Mouse (Mus musculus): ENCODE measurements at regions not wholly inside any gene's neighbourhood (a gene's known extent, or its start where the extent isn't known, plus 50 kb on each side); places are given as distances from the start of the nearest gene placed in this dataset.

- Histone ChIP-seq H3K4me3 (ENCODE audit: low read depth, low read length) (no peak overlapping the region), H3K4me1 (ENCODE audit: control insufficient read depth, insufficient read depth, low read length) (no peaks in the 10 kb centered on the region), H3K4me2 (replicated peaks; ENCODE audit: low read depth, low read length) (no peak overlapping the region), H3K9ac (replicated peaks; ENCODE audit: low read depth, low read length) (no peak overlapping the region), H3K27ac (ENCODE audit: low read length) (no peak overlapping the region), H3K27me3 (ENCODE audit: control insufficient read depth, insufficient read depth, low read length) (no peaks in the 10 kb centered on the region), H3K36me3 (ENCODE audit: control insufficient read depth, insufficient read depth, low read length) (no peaks in the 10 kb centered on the region), H3K9me3 (ENCODE audit: control insufficient read depth, low read depth, low read length) (no peaks in the 10 kb centered on the region)
- 55% methylated on average over 3 of the region's 3 CpGs for WGBS
- ATAC-seq (ENCODE audit: insufficient number of reproducible peaks, insufficient read depth, low FRiP score, low read depth), result no peak
Measured at GRCm38 (mm10) chr1:184439506-184439905, 292.9 kb downstream of the Hlx start.

DNA sequence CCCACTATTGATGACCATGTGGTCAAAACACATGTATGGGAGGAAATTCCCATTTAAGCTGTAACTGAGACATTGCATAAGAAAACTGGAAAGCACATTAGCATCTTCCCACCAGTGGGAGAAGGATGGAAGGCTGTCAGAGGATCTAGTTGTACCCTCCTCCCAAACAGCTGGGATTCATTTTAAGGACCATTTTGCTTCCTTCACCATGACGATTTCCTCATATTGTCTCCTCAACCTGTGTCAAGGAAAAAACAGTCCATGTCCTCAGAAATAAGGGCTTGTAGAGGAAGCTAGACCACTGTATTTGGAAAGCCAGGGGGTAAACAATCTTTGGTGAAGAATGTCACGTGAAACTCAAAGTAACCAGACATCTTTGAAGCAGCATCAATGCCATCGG, 296.0 kb downstream of the Hlx start:
- H3K4me3 ChIP-seq (ENCODE audit: low read depth, low read length), result no peak overlapping the region
- H3K4me2 ChIP-seq (replicated peaks; ENCODE audit: low read depth, low read length), result no peak overlapping the region
- no peaks in the 10 kb centered on the region for H3K27me3 ChIP-seq (ENCODE audit: control insufficient read depth, insufficient read depth, low read length)
- no peak for ATAC-seq (ENCODE audit: insufficient number of reproducible peaks, insufficient read depth, low FRiP score, low read depth)
- no peaks in the 10 kb centered on the region for H3K36me3 ChIP-seq (ENCODE audit: control insufficient read depth, insufficient read depth, low read length)
- WGBS, result 81% methylated on average over 3 of the region's 3 CpGs
- H3K9me3 ChIP-seq (ENCODE audit: control insufficient read depth, low read depth, low read length), result no peaks in the 10 kb centered on the region
- H3K9ac ChIP-seq (replicated peaks; ENCODE audit: low read depth, low read length), result no peak overlapping the region
- H3K4me1 ChIP-seq (ENCODE audit: control insufficient read depth, insufficient read depth, low read length), result no peaks in the 10 kb centered on the region
- H3K27ac ChIP-seq (ENCODE audit: low read length), result no peak overlapping the region

DNA sequence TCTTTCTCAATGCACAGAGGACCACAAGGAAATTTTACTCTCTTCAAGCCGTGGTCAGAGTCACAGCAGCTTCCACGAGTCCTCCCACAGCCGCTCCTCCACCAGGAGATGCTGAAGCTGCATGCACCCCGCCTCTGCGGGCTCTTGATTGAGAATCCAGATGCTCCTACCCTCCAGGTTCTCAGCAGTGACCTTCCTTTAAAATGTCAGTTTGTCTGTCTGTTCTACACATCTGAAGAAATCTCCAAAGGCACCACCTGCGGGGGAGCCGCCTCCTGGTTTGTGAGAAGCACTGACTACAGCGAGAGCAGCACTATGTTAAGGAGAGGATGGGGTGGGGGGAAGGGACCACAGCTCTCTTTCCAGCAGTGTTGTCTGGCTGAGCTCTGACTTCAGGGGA, 303.8 kb downstream of the Hlx start:
- 46% methylated on average over 8 of the region's 8 CpGs for WGBS
- H3K9me3 ChIP-seq (ENCODE audit: control insufficient read depth, low read depth, low read length), result no peaks in the 10 kb centered on the region
- H3K4me1 ChIP-seq (ENCODE audit: control insufficient read depth, insufficient read depth, low read length), result no peaks in the 10 kb centered on the region
- H3K27me3 ChIP-seq (ENCODE audit: control insufficient read depth, insufficient read depth, low read length), result no peaks in the 10 kb centered on the region
- no peak overlapping the region for H3K9ac ChIP-seq (replicated peaks; ENCODE audit: low read depth, low read length)
- no peak overlapping the region for H3K27ac ChIP-seq (ENCODE audit: low read length)
- H3K4me3 ChIP-seq (ENCODE audit: low read depth, low read length), result no peak overlapping the region
- H3K36me3 ChIP-seq (ENCODE audit: control insufficient read depth, insufficient read depth, low read length), result no peaks in the 10 kb centered on the region
- no peak overlapping the region for H3K4me2 ChIP-seq (replicated peaks; ENCODE audit: low read depth, low read length)
- ATAC-seq (ENCODE audit: insufficient number of reproducible peaks, insufficient read depth, low FRiP score, low read depth), result no peak

DNA sequence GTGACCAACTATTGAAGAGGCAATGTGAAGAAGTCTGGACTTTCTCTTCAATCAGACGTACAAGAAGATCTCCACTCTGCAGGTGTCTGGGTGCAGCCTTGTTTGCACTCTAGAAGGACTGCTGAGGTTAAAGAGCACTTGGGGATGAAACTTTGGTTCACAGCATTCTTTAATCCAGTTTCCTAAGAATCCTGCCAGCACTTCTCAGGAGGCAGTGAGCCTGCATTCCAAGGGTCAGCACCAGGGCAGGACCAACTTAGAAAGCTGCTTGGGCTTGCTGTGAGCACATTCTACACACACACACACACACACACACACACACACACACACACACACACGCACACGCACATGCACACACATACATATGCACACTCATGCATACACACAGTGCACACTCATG, 304.4 kb downstream of the Hlx start:
- H3K27ac ChIP-seq (ENCODE audit: low read length), result no peak overlapping the region
- H3K27me3 ChIP-seq (ENCODE audit: control insufficient read depth, insufficient read depth, low read length), result no peaks in the 10 kb centered on the region
- no peak overlapping the region for H3K4me2 ChIP-seq (replicated peaks; ENCODE audit: low read depth, low read length)
- H3K4me1 ChIP-seq (ENCODE audit: control insufficient read depth, insufficient read depth, low read length), result no peaks in the 10 kb centered on the region
- no peak for ATAC-seq (ENCODE audit: insufficient number of reproducible peaks, insufficient read depth, low FRiP score, low read depth)
- H3K9ac ChIP-seq (replicated peaks; ENCODE audit: low read depth, low read length), result no peak overlapping the region
- H3K36me3 ChIP-seq (ENCODE audit: control insufficient read depth, insufficient read depth, low read length), result no peaks in the 10 kb centered on the region
- 79% methylated on average over 3 of the region's 3 CpGs for WGBS
- no peaks in the 10 kb centered on the region for H3K9me3 ChIP-seq (ENCODE audit: control insufficient read depth, low read depth, low read length)
- no peak overlapping the region for H3K4me3 ChIP-seq (ENCODE audit: low read depth, low read length)

- Histone ChIP-seq H3K4me3 (ENCODE audit: low read depth, low read length) (no peak overlapping the region), H3K9me3 (ENCODE audit: control insufficient read depth, low read depth, low read length) (no peaks in the 10 kb centered on the region), H3K36me3 (ENCODE audit: control insufficient read depth, insufficient read depth, low read length) (no peaks in the 10 kb centered on the region), H3K9ac (replicated peaks; ENCODE audit: low read depth, low read length) (no peak overlapping the region), H3K4me2 (replicated peaks; ENCODE audit: low read depth, low read length) (no peak overlapping the region), H3K27me3 (ENCODE audit: control insufficient read depth, insufficient read depth, low read length) (no peaks in the 10 kb centered on the region), H3K27ac (ENCODE audit: low read length) (no peak overlapping the region), H3K4me1 (ENCODE audit: control insufficient read depth, insufficient read depth, low read length) (no peaks in the 10 kb centered on the region)
- ATAC-seq (ENCODE audit: insufficient number of reproducible peaks, insufficient read depth, low FRiP score, low read depth), result no peak
- WGBS, result 76% methylated on average over 1 of the region's 1 CpGs
Measured at GRCm38 (mm10) chr1:184425694-184426093, 306.7 kb downstream of the Hlx start.

GRCm38 (mm10) chr1:184424035-184424434, 308.4 kb downstream of the Hlx start:
- Histone ChIP-seq H3K9ac (replicated peaks; ENCODE audit: low read depth, low read length) (no peak overlapping the region), H3K4me3 (ENCODE audit: low read depth, low read length) (no peak overlapping the region), H3K4me2 (replicated peaks; ENCODE audit: low read depth, low read length) (no peak overlapping the region), H3K27me3 (ENCODE audit: control insufficient read depth, insufficient read depth, low read length) (no peaks in the 10 kb centered on the region), H3K9me3 (ENCODE audit: control insufficient read depth, low read depth, low read length) (no peaks in the 10 kb centered on the region), H3K4me1 (ENCODE audit: control insufficient read depth, insufficient read depth, low read length) (no peaks in the 10 kb centered on the region), H3K27ac (ENCODE audit: low read length) (no peak overlapping the region), H3K36me3 (ENCODE audit: control insufficient read depth, insufficient read depth, low read length) (no peaks in the 10 kb centered on the region)
- 78% methylated on average over 2 of the region's 2 CpGs for WGBS
- no peak for ATAC-seq (ENCODE audit: insufficient number of reproducible peaks, insufficient read depth, low FRiP score, low read depth)

GRCm38 (mm10) chr1:184412596-184412995, 319.8 kb downstream of the Hlx start:
- no peaks in the 10 kb centered on the region for H3K4me1 ChIP-seq (ENCODE audit: control insufficient read depth, insufficient read depth, low read length)
- H3K27me3 ChIP-seq (ENCODE audit: control insufficient read depth, insufficient read depth, low read length), result no peaks in the 10 kb centered on the region
- no peak overlapping the region for H3K4me3 ChIP-seq (ENCODE audit: low read depth, low read length)
- H3K27ac ChIP-seq (ENCODE audit: low read length), result no peak overlapping the region
- H3K9ac ChIP-seq (replicated peaks; ENCODE audit: low read depth, low read length), result no peak overlapping the region
- 85% methylated on average over 12 of the region's 12 CpGs for WGBS
- H3K4me2 ChIP-seq (replicated peaks; ENCODE audit: low read depth, low read length), result no peak overlapping the region
- H3K36me3 ChIP-seq (ENCODE audit: control insufficient read depth, insufficient read depth, low read length), result no peaks in the 10 kb centered on the region
- no peaks in the 10 kb centered on the region for H3K9me3 ChIP-seq (ENCODE audit: control insufficient read depth, low read depth, low read length)
- no peak for ATAC-seq (ENCODE audit: insufficient number of reproducible peaks, insufficient read depth, low FRiP score, low read depth)

GRCm38 (mm10) chr1:184411066-184411465, 321.4 kb downstream of the Hlx start:
- 50% methylated on average over 3 of the region's 3 CpGs for WGBS

GRCm38 (mm10) chr1:184409986-184410385, 322.4 kb downstream of the Hlx start:
- no peak for ATAC-seq (ENCODE audit: insufficient number of reproducible peaks, insufficient read depth, low FRiP score, low read depth)
- Histone ChIP-seq H3K4me3 (ENCODE audit: low read depth, low read length) (no peak overlapping the region), H3K4me2 (replicated peaks; ENCODE audit: low read depth, low read length) (no peak overlapping the region), H3K36me3 (ENCODE audit: control insufficient read depth, insufficient read depth, low read length) (no peaks in the 10 kb centered on the region), H3K27ac (ENCODE audit: low read length) (no peak overlapping the region), H3K27me3 (ENCODE audit: control insufficient read depth, insufficient read depth, low read length) (no peaks in the 10 kb centered on the region), H3K9me3 (ENCODE audit: control insufficient read depth, low read depth, low read length) (no peaks in the 10 kb centered on the region), H3K4me1 (ENCODE audit: control insufficient read depth, insufficient read depth, low read length) (no peaks in the 10 kb centered on the region), H3K9ac (replicated peaks; ENCODE audit: low read depth, low read length) (no peak overlapping the region)
- 52% methylated on average over 7 of the region's 7 CpGs for WGBS

More at GRCm38 (mm10) chr1:184411066-184411465, 321.4 kb downstream of the Hlx start:
- Histone ChIP-seq H3K36me3 (ENCODE audit: control insufficient read depth, insufficient read depth, low read length) (no peaks in the 10 kb centered on the region), H3K4me1 (ENCODE audit: control insufficient read depth, insufficient read depth, low read length) (no peaks in the 10 kb centered on the region), H3K9ac (replicated peaks; ENCODE audit: low read depth, low read length) (no peak overlapping the region), H3K4me2 (replicated peaks; ENCODE audit: low read depth, low read length) (no peak overlapping the region), H3K27ac (ENCODE audit: low read length) (no peak overlapping the region), H3K27me3 (ENCODE audit: control insufficient read depth, insufficient read depth, low read length) (no peaks in the 10 kb centered on the region), H3K9me3 (ENCODE audit: control insufficient read depth, low read depth, low read length) (no peaks in the 10 kb centered on the region), H3K4me3 (ENCODE audit: low read depth, low read length) (no peak overlapping the region)
- no peak for ATAC-seq (ENCODE audit: insufficient number of reproducible peaks, insufficient read depth, low FRiP score, low read depth)
